Mouse (Mus musculus) inflammation-experienced regulatory T-cells, adult 6 months (primary cell): Measurements from ENCODE around the gene Ncor1. TPM values are rescaled to one million over a fixed set of nuclear protein-coding genes. Genes with fewer than 3 reads are reported as not detected.

ENCODE experiments used
- polyA plus RNA-seq, 3 experiments: library from polyadenylated mRNA; unstranded; fragments of 100-300 nt; shearing (Covaris generic); gene quantifications; one replicate each; pipeline ENCODE4 v1.2.1; 2017

The Ncor1 gene
- polyA plus RNA-seq, 3 experiments from 2014 or later, result 165 to 215 (median 193) TPM

Other genes starting within 250 kb of the Ncor1 start
- gene Adora2b, start 209.6 kb downstream of the Ncor1 start, polyA plus RNA-seq, result not detected
- 10 to 100 TPM in 1 of 3 experiments, 1 to 10 TPM in 2; 6.6 to 11.8 (median 7.7) TPM for gene Zswim7, start 177.2 kb downstream of the Ncor1 start, polyA plus RNA-seq
- 10 to 100 TPM in 2 of 3 experiments, 1 to 10 TPM in 1; 9.2 to 11.0 (median 10.5) TPM for gene Ttc19, start 177.1 kb downstream of the Ncor1 start, polyA plus RNA-seq
- 10 to 100 TPM in 2 of 3 experiments, 1 to 10 TPM in 1; 5.6 to 12.4 (median 11.5) TPM for gene Pigl, start 81 bp downstream of the Ncor1 start, polyA plus RNA-seq
- gene Cenpv, start 80.7 kb upstream of the Ncor1 start, polyA plus RNA-seq, result 1 to 10 TPM in 1 of 3 experiments, under 1 TPM in 1, not detected in 1; 0.40 to 2.0 TPM
- 1,000 to 10,000 TPM; 5,207 to 7,023 (median 5,768) TPM for gene Ubb, start 92.6 kb upstream of the Ncor1 start, polyA plus RNA-seq
- 100 to 1,000 TPM in 1 of 3 experiments, 10 to 100 TPM in 2; 73.0 to 108 (median 73.7) TPM for gene Trpv2, start 115.9 kb upstream of the Ncor1 start, polyA plus RNA-seq
- 1 to 10 TPM; 1.8 to 2.6 (median 2.1) TPM for gene Lrrc75a, start 190.0 kb upstream of the Ncor1 start, polyA plus RNA-seq
- gene Mmgt2, start 190.1 kb upstream of the Ncor1 start, polyA plus RNA-seq, result 10 to 100 TPM; 33.7 to 47.7 (median 38.7) TPM